Mouse (Mus musculus): Measurements from ENCODE around the gene Chn2.

Gene Chn2

DNA sequence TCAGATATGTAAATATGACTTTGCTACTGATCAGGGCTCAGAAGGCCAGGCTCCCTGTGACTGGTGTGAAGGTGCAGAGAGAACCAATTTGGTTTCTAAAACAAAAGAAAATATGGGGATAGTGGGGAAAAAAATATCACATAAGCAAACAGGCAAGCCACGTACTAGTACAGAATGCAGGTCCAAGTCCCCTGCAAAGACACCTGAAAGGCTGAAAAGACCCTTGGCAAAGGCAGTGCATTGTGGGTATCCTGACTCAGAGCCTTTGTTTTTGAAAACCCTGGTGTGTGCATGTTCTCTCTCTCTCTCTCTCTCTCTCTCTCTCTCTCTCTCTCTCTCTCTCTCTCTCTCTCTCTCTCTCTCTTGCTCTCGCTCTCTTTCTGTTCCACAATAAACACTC is 80.1 kb downstream of the Chn2 start:
- no peak for DNase-seq (ENCODE audit: low spot score)

DNA sequence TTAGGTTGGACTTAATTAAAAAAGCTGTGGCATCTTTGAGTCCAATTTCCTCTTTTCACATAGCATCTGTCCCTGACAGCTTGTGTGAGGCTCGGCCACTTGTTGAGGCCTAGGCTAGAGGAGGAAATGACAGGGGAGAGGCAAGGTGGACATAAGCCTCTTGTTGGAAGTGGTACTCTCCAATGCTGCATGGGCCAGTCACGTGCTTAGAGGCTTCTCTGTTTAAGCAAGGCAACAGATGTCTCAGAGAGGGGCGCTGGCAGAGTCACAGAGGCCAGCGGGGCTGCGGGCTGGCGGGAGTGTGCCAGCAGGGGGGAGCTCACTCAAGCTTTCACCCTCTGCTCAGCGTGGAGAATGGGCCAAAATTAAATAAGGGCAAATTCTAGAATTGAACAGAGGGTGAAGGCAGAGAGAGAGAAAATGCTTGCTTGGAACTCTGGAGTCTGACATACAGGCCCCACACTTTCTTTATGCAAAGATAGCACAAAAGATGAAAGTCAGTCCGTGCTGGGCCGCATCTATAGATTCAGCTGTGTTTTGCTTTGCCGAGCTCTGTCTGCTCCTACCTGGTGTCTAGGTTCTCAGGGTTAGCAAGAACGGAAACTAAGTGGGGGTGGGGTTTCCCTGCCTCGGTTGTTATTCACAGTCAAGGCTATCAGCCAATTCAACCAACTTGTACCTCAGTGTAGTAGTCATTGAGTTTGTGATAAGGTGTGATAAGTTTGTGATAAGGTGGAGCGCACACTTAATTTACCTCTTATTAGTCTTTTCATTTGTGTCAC is 80.7 kb downstream of the Chn2 start:
- no peak for DNase-seq (ENCODE audit: low spot score)

DNA sequence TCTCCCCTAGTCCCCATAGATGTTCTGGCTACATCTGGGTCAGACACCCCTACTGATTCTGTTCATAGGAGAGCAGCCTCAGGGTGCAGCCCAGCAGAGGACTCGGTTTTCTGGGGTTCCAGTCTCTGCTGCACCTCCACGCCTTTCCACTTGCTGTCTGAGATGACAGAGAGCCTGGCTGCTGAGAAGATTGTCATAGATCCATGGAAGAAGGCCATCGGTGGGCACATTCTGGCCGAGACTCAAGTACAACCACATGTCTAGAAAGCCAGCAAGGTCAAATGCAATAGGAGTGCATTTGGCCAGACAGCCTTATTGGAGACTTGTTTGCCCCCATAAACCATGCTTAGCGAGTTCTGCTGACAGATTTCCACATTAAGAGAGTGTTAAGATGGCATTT is 81.5 kb downstream of the Chn2 start:
- no peak for DNase-seq (ENCODE audit: low spot score)

DNA sequence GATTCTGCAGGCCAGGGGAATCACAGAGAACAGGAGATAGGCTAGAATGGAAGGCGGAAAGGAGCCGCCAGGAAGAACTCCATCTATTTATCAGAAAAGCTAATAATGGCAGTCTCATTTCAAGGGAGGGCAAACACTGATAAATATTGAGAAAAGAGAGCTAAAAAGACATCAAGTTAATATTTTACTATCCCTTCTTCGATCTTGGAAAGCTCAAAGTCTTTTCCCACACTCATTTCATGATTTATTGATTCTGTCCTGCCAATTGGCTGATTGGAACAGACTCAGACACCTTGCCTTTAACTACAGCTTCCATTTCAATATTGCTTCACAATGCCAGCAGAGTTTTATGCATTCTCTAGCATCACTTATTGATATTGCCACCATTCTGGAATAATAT is 85.2 kb downstream of the Chn2 start:
- DNase-seq (ENCODE audit: low spot score) = no peak

DNA sequence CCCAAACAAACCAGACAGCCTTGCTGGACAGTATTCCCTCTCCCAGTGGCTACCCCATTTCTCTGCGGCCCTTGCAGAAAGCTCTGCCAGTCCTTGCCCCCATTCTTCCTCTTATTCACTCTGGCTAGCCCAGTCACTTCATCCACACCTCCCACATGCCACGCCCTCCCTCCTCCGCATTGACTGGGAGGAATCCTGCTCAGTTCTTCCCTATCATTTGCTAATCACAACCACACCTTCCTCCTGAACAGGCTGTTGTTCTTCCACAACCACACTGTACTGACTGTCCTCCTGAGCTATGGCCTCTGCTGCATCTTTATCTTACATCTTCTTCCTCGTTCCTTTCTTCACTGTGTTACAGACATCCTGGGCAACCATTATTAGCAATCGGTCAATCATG is 86.2 kb downstream of the Chn2 start:
- DNase-seq (ENCODE audit: low spot score) = no peak

DNA sequence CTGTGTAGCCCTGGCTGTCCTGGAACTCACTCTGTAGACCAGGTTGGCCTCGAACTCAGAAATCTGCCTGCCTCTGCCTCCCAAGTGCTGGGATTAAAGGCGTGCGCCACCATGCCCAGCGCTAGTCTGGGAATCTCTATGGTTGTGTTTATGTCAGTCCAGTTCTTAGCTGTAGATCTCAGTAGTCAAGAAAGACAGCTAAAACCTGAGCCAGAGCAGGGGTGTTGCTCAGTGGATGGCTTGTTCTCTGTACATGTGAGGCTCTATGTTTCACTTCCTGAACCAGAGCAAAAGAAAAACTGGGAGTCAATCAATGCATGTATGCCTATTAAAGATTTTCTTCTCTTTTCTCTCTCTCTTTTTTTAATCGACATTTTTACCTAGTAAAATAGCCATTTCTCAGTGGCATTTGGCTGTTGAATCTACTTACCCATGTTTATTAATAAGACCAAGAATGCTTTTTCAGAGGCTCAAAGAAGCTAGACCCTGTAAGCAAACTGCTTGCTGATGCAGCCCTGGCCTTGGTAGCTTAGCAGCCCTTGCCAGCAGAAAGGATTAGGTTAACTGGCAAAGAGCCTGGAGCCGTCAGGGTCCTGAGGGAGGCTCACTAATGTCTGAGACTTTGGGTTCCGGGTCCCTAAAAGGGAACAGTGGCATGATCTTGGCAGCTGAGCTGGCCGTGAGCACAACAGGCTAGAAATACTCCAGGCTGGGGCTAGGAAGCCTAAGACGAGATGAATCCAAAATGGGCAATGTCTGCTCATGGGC is 87.1 kb downstream of the Chn2 start:
- DNase-seq (ENCODE audit: low spot score) = no peak

DNA sequence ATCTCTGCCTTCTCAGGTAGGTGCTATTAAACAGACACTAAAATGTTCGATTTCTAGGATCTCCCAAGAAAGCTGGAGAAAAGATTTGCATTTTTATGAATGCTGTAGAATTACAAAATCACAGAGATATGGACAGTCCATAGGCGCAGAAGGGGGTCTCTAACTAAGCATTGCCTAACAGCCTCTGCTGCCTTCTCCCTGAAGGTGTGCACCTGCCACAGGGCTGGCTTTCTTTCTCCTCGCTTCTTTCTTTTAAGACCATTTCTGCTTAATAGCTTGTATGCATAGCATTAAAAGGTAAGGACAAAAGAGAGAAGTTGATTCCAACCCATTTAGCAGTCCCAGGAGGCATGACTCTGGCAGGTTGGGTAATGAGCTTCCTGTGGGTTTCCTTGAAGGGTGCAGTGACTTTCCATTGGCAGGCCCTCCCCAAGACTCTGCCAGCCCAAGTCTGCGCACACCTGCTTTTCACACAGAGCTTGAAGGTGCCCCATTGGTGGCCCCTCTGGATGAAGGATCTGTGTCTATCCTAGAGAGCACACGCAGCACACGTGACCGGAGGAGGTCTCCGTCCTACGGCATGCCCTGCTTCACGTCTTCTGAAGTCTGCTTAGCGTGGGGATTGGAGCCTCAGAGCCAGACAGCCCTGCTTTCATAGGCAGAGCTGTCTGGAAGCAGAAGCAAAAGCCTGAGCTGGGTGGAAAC is 87.8 kb downstream of the Chn2 start:
- no peak for DNase-seq (ENCODE audit: low spot score)

DNA sequence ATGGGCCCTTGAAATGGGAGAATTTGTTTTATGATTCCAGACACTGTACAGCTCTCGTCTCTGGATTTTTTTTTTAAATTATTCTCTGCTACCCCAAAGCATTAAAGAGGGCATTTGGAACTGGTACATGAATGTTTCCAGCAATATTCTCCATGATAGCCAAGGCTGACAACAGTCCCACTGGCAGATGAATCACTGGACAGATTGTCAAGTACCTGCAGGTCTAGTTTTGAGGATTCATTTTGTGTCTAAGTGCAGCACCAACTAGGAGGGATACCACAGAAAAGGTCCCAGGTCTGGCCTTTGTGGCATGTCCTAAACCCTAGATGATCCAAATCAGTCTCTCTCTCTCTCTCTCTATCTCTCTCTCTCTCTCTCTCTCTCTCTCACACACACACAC is 89.3 kb downstream of the Chn2 start:
- DNase-seq (ENCODE audit: low spot score) = no peak

DNA sequence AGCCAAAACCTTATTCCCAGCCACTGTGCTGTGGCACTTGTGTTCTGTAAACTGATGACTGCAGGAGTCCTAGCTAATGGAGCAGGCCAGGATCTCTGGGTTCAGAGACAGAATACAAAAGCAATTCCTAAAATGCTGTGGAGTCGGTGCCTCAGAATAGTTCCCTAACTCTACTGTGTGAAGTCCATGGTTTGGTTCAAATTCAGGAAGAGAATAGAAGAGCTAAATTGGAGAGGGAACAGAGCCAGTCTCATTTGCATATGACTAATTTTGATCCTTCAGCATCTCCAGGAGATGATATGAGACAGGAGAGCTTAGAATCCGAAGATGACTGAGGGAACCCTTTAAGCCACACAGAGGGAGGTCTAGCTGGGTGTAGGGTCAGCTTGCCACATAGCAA is 90.2 kb downstream of the Chn2 start:
- DNase-seq (ENCODE audit: low spot score) = no peak

DNA sequence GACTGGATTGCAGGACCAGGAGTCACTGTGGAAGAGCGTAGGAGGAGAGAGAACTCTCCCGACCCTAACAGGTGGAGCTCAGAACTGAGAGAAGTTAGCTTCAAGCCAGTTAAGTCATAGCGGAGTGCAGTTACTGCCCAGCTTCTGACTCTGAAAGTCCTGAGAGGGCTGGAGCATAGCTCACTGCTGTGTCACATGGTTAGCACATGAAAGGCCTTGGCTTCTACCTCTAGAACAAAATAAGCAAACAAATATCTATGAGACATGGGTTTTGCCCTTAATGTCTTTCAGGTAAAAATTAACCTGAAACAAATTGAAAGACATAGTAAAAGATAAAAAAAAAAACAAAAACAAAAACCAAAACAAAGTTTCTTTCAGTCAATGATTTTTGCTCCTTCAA is 91.5 kb downstream of the Chn2 start:
- no peak for DNase-seq (ENCODE audit: low spot score)

DNA sequence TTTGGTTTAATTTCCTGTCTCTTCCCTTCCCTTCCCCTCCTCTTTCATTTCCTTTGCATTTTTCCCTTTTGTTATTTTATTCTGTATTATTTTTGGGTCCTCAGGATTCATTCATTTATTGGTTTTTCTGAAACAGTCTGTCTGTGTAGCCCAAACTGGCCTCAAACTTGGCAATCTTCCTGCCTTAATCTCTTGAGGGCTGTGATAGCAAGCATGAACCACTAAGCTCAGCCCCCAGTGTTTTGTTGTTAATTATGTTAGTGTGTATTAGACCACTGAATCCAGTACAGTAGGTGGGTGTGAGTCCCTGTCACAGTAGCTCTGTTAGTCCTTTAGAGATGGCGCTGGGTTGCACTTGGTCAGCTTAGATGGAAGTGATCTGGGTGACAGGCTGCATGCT is 93.2 kb downstream of the Chn2 start:
- no peak for DNase-seq (ENCODE audit: low spot score)

DNA sequence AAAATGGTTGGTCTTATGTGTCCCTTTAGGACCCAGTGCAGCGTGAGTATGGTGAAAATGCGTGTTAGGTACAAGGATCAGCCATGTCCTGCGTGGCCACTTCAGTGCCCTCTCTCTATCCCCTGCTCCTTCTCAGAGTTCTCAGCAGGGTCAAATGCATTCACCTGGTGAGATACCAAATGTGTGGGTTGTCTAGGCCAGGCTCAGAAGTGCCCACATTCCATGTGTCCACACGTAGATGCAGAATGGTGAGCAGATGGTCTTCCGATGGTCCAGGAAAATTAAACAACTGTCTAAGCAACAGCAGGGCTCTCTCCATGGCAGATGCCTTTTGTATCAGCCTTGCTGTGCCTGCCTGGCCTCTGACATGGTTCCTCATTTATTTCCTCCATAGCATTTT is 93.9 kb downstream of the Chn2 start:
- no peak for DNase-seq (ENCODE audit: low spot score)

DNA sequence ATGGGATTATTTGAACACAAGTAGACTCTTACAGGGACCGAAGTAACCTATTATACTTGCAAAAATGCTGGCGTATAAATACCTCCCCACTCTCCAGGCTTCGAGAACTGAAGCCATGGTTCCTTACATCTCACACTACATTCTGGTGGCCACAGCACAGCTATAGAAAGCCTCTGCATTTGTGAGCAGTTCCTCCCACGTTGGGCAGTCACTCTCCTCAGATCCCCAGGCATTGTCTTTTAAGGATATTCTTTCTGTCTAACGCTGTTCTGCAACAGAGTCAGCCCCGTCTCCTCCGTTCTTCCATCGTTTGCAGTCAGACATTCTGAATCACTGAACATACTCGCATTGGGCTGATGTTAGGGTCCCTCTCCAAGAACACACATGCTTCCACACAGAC is 98.8 kb downstream of the Chn2 start:
- no peak for DNase-seq (ENCODE audit: low spot score)

DNA sequence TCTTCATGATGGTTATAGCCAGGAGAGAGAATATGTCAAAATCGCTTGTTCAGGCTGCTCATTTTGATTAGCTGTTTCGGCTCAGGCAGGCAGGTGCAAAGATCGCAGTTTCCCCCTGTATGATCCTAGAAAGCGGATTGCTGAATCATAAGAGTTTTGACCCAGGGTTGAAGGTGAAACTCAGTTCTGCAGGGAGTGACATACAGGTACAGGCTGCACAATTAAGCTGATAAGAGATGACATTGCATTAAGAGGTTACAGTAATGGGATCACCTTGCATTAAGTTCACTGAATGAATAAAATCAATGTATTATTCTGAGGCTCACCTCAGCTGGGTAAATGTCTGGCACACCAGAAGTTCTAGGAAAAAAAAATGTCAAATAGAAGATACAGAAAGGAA is 101.1 kb downstream of the Chn2 start:
- no peak for DNase-seq (ENCODE audit: low spot score)

DNA sequence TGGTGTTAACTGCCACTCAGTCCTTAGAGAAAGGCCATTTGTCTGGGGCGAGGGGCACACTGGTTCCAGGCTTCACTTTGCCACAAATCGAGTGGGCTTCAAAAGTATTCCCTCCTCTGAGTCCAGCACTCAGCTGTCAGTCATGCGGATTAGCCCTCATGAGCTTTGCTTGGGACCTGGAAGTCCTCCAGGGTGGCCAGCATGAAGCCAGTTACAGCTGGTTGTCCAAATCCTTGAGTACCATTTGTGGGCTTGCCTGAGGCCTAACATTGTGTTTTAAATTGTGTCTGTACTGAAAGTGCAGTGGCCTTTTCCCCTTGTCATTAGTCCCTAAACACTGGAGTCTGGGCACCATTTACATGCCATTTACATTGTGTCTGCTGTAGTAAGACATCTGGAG is 101.8 kb downstream of the Chn2 start:
- DNase-seq (ENCODE audit: low spot score) = no peak

DNA sequence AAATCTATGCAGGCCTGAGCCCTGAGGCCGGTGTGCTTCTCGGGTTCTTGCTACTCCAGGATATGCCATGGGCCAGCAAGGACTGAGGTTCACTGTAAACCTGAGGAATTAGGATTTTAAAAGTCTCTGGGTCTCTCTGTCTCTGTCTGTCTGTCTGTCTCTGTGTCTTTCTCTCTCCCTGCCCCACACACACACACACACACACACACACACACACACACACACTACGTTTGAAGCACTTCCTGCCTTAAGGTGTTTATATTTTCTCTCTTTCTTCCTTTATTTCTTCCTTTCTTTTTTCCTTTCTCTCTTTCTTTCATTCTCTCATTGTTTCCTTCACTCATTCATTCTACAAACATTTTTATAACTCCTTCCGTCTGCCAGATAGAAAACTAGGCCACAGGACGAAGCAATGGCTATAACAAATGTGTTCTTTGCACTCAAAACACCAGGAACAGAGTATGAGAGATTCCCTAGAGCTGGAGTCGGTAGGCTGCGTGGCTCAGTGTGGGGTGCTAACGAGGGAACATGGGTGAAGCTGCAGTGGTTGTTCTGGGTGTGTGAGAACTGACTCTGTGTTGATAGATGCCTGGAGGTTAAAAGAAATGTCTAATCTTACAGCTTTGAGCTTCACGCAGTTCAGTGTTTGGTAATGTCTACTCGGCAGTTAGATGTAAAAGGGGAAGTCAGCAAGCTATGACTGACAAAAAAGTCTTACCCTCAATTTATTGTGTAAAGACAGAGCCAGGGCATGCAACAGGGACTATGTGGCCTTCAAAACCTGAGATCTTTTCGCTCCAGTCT is 103.7 kb downstream of the Chn2 start:
- no peak for DNase-seq (ENCODE audit: low spot score)

DNA sequence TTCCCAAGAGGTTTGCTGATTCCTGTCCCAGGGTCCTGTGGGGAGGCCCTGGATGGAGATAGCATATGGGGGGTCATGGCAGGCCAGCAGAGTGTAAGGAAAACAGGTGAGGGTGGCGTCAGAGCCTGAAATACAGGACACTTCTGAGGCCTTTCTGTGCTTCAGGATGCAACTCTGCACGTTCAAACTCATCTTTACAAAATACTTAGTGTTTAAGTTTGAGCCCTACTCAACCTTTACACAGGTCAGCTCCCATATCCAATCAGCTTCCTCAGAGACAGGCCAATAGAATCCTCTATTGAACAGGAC is 104.3 kb downstream of the Chn2 start:
- no peak for DNase-seq (ENCODE audit: low spot score)

DNA sequence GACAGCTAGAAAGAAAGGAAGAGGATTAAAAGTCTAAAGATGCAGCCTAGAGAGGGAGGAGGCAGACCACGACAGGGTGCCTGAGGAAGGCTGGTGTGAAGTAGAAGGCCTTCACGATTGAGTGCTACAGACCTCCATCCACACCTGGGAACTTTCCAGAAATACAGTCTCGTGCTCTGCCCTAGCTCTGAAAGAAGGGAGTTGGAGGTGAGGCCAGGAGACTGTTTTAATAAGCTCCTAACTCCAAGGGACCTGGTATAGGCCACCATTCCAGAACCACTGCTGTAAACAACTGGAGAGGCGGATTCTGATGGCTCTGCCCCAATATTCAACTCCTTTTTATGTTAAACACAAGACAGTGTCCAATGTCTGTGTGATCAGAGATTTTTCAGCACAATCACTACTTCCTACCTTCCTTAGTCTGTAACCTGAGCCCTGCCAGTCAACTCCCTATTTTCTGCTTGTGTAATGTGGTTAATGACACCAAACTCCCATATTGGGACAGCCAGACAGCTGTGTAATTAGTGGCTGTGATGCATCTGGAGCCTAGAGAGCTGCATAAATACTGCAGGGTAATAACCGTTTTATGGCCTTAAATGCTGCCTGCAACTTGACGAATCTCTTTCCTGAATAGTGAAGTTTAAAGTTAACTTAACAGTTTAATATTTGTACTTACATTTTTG is 109.6 kb downstream of the Chn2 start:
- DNase-seq (ENCODE audit: low spot score) = no peak

DNA sequence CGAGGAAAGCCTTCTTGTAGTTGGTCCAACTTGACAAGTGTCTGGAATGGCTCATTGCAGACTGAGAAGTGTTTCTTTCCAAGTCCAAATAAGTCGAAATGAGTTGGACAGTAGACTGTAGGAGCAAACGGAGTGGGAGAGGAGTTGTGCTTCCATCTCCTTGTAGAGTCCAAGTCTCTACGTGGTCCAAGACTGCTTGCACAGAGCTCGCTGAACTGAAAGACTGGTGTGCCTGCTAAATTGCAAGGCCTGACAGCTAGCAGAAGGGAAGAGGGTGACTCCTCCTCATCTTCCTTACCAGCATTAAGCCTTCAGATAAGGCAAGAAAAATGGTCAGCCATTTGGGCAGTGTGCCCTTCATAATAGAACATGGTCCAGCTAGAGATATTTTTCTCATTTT is 111.5 kb downstream of the Chn2 start:
- no peak for DNase-seq (ENCODE audit: low spot score)

DNA sequence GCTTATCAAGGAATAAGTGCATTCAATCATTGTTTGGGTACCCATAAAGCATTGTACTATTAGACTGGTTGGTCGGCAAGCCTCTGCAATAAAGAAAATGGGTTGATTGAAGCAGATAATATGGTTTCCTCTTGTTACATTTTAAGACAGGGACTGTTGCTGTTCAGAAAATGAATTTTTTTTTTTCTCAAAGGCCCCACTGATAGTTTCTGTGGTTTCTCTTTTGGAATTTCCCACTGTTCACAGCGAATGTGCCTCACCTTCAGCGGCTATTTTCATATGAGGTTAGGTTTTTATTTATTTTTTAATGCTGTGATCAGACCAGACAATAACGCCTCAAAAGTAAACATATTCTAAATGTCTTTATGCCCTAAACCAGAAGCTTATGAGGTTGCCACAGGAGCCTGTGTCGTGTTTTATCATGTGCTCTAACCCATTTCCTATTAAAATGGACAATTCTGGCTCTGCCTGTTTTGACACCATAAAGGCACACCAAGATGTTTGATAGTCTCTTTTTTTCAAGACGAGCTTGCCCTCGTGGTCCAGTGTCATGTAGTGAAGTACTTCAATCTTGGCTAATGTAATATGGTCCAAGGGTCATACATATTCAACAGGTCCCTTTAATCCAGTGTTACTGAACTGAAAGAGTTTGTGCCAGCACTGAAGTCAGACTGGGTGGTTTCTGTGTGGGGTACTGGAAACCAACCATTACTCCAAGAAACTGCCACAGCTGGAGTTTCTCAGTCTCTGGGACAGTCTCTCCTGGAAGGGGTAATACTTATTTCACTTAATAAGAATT is 112.3 kb downstream of the Chn2 start:
- DNase-seq (ENCODE audit: low spot score) = no peak

DNA sequence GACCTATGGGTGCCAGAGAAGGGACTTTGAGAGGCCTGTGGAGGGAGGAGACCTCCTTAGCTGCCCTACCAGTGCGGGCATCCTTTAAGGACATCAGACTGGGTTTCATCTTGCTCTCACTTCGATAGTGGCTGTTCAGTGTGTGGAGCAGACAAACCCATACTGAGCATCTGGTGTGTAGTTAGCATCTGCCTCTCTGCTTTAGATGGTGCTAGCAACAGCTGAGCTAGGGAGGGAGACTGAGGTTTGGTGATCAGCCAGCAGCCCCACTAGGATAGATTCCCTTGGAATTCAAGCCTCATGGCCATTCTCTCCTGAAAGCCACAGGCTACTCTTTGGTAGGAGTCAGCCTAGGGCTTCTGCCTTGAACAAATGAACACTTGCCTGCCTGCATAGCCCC is 117.7 kb downstream of the Chn2 start:
- no peak for DNase-seq (ENCODE audit: low spot score)
